Mouse (Mus musculus): ENCODE results near the gene Eid3.
A peak's percentile ranks its signal among the peaks of the same experiment; 100 is the strongest.

The Eid3 gene

DNA sequence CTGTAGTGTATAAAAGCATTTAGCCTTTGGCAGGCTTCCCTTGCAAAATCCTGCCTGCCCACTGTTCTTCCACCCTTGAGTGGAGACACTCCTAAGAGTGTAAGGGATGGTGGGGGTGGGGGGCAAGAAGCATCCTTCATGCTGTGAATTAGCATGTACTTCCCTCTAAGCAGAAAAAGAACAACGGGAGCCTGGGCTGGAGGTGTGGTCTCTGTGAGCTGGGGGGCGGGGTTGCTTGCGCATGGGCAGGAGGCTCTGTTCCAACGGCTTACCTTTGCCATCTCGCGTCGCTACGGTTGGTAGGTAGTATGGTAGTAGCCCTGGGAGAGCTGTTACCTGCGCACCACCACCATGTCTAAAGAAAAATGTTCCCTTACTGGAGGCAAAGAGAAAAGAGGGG, at the start of gene Eid3:
Gene Eid3 (plus strand): TSS at position 271 of the 400 bp plus-strand sequence.
- DNase-seq (ENCODE audit: low read depth), result peak; percentile 37

- no peak for DNase-seq (ENCODE audit: low read depth)
Observed at GRCm38 (mm10) chr10:82817514-82817913, 48.9 kb upstream of the Eid3 start.

DNA sequence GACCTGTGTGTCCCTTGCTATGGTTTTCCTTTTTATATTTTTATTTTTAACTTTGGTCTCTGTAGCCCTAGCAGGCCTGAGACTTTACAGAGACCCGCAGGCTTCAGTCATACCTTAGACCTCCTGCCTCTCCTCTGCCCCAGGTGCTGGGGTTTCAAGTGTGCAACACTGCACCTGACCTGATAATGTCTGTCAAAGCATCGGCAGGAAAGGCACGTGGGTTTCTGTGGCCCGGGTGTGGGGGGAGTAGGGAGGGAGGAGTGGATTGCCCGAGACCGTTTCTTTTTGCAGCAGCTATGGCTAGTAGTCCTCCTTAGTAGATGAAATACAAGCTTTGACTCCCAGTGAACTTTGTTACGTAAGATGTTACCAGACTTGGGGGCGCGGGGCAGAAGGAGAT, 48.5 kb upstream of the Eid3 start:
- DNase-seq (ENCODE audit: low read depth), result no peak

- no peak for DNase-seq (ENCODE audit: low read depth)
Observed at GRCm38 (mm10) chr10:82818661-82819060, 47.8 kb upstream of the Eid3 start.

GRCm38 (mm10) chr10:82823108-82823778, 43.2 kb upstream of the Eid3 start:
- no peak for DNase-seq (ENCODE audit: low read depth)

- no peak for DNase-seq (ENCODE audit: low read depth)
Observed at GRCm38 (mm10) chr10:82823779-82824177, 42.6 kb upstream of the Eid3 start.

GRCm38 (mm10) chr10:82824541-82824940, 41.9 kb upstream of the Eid3 start:
- no peak for DNase-seq (ENCODE audit: low read depth)

DNA sequence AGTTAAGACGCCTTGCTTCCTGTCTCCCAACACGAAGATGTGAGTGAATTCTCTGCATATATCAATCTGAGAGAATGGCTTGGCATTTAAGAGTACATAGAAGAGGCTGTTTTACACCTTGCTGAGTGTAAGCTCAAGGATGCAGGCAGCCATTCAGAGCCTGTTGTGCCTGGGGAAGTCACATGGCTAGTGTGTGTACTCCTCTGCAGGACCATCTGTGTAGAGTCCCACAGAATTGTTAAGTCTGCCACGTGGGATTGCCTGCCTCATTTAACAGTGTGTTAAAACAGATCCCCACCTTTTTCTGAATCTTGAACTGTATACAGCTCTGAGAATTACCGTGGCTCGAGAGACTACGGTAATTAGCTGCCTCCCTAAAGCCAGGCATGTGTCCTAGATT, 39.9 kb upstream of the Eid3 start:
- no peak for DNase-seq (ENCODE audit: low read depth)

DNA sequence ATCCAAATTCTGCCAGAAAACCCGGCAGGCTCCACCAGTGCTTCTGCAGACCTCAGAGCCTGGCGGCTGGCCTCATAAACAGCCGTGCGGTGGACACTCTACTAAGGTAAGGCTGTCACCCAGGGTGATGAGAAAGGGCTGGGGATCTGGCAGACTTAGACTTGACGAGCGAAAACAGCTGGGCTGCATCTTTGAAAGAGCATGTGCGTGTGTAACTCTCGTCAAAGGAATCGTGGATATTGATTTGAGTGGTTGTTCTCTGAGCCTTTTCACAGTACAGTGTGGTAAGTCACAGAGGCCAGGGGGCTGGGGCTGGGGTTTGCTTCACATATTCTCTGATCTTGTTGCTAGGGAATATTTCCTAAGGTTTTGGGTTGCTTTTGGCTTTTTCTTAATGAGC, 32.5 kb upstream of the Eid3 start, which contains the start of gene Txnrd1:
Gene Txnrd1 (plus strand): TSS at position 26 of the 400 bp plus-strand sequence.
- no peak for DNase-seq (ENCODE audit: low read depth)

DNA sequence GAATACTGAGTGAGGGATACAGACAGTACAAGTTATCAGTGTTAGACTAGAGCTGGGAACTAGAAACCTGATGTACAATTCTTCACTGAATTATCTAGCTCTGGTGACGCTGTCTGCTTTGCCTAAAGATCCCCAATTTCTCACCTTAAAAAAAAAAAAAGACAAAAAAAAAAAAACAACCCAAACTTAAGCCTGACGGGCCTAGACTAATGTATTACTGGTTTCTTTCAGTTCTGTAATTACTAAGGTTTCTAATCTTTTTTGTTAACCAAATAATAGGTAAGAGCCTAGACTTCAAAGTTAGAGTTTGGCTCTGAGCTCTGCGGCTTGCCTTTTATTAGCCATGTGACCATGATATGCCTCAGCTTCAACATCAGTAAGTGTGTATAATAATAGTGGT, 30.5 kb upstream of the Eid3 start:
- DNase-seq (ENCODE audit: low read depth), result no peak

GRCm38 (mm10) chr10:82838390-82838789, 28.0 kb upstream of the Eid3 start:
- no peak for DNase-seq (ENCODE audit: low read depth)

DNA sequence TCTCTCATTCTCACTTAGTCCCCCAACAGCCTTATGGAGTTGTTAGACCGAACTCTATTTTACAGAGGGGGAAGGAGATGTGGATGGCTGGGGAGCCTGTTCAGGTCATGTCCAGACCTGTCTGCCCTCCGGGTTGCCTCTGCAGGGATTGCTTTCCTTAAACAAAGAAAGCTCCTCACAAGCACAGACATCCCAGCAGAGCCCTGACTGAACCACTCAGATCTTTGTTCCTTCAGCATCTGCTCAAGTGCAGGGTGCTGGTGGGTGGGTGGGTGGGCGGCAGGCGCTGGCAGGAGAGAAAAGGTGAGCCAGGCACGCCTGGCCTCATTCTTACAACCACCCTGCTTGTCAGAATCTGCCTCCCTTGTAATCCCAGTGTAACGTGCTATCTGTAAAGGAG, 22.3 kb upstream of the Eid3 start:
- DNase-seq (ENCODE audit: low read depth), result no peak

- DNase-seq (ENCODE audit: low read depth), result no peak
Observed at GRCm38 (mm10) chr10:82844731-82845130, 21.7 kb upstream of the Eid3 start.

DNA sequence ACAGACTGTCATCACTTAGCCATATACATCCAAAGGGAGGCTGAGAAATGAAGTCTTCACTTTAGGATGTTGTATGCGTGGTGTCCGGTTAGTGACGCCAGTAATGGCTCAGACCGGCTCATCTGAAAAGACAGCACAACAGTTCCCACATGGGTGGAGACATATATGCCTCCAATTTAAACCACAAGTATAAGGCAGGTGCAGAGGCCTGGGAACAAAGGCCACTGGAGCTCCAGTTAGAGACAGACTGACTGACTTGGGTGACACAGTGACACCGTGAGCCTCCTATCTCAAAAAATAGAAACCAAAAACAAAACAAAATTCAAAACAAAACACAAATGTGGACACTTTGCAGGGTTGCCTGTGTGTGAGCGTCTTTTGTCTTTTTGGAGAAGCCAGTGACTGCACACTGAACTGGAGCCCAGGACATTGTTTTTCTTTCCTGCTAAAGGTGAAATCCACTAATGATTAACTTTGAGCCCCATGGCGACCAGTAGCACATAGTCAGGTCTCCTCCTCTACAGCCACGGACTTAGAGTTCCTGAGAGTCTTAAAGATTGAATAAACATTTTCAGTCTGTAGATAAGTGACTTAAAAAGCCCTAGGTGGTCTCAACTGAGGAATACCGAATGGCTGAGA, 18.5 kb upstream of the Eid3 start:
- no peak for DNase-seq (ENCODE audit: low read depth)

DNA sequence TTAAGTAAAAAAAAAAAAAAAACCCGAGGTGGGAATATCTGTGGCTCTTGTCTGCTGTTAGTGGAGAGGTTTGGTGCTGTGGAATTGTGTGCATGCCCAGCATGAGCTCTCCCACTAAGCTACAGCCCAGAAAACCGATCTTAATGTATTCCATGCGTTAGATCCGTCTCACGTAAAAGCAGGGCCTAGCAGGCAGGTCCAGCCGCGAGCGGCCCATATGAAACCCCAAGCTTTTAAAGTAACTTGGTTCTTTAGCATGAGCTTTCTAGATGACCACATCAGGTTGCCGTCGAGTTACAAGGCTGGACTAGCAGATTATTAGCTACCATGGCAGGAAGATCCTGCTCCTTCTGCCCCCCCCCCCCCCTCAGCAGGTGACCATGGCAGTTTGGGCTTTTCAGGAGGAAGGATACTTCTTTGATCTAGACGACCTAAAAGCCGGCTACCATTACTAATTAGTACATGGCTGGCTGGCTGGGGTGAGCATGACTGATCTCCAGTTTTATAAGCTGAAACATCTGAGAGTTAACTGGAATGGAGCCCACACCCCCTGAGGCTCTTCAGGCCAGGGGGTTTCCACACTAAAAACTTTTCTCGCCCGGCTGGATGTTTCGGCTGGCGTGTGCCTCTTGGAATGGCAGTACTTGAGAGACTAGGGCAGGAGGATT, 16.6 kb upstream of the Eid3 start:
- no peak for DNase-seq (ENCODE audit: low read depth)

GRCm38 (mm10) chr10:82850354-82850752, 16.1 kb upstream of the Eid3 start:
- DNase-seq (ENCODE audit: low read depth), result no peak

DNA sequence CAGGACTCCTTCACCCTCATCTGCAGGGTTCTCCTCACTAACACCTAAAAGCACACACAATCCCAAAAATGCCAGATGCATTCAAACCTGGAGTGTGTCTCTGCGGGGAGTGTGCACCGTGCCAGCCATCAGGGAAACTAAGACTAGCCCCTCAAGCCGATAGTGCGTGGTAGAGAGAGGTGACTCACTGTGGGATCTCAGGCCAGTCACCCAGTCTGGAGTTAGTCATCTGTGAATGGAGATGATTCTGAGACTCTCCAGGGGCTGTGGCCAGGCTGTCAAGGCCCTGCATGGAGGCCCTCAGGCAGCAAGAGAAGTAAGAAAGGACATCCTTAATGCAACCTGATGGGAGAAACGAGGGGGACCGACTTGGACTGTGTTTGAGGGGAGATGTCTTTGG, 14.7 kb upstream of the Eid3 start:
- DNase-seq (ENCODE audit: low read depth), result no peak

DNA sequence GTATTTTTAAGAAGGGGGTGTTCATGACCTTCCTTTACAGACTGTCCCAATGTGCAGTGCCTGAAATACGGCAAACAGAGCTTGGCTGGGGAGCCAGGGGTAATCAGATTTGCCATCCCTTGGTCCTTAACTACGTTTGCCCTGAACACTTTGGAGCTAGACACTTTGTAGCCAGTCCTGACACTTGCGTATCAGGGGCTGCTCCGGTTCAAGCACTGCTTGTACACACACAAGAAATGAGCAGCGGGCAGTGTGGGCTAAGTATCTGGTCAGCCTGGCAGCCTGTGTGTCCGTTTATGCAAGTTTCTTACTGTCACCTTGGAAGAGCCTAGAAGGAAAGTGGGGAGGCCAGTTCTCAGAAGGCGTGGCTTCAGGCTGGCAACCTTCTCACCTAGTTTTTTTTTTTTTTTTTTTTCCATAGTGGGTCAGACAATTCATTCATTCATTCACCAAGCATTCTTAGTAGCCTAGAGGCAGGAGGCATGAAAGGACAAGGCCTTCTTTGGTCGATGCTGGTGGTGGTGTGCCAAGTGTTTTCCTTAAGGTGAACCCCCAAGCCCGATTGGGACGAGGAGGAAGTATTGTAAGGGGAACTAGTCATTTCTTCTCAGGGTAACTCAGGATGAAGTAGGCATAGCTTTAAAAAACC, 8.3 kb upstream of the Eid3 start:
- peak; percentile 9 for DNase-seq (ENCODE audit: low read depth)

- peak; percentile 87 for DNase-seq (ENCODE audit: low read depth)
Observed at GRCm38 (mm10) chr10:82858691-82859532, 7.5 kb upstream of the Eid3 start.

- DNase-seq (ENCODE audit: low read depth), result no peak
Observed at GRCm38 (mm10) chr10:82859533-82859915, 6.9 kb upstream of the Eid3 start.

GRCm38 (mm10) chr10:82860181-82860928, 6.1 kb upstream of the Eid3 start:
- peak; percentile 80 for DNase-seq (ENCODE audit: low read depth)

All from naive thymus-derived CD4-positive, alpha-beta T cell, adult 2 months (primary cell).